Mouse (Mus musculus) thymus, adult 2 months (tissue): ENCODE measurements around the gene Ankrd50.

Experiments used
- CTCF ChIP-seq: fragments of 200-500 bp; IDR thresholded peaks from 2 replicates; pipeline ENCODE4 v1.5.1; 2012; ENCODE audit warnings: mild to moderate bottlenecking, control low read depth, low read length, moderate library complexity, borderline replicate concordance; ENCODE audit not compliant: control insufficient read depth, poor library complexity, insufficient read depth; ENCODE audit errors: extremely low read depth
- POLR2A ChIP-seq: fragments of 200-500 bp; IDR thresholded peaks from 2 replicates; pipeline ENCODE4 v1.6.1; 2012; ENCODE audit warnings: mild to moderate bottlenecking, low read length, control low read depth, moderate library complexity; ENCODE audit not compliant: control insufficient read depth, poor library complexity, insufficient read depth; ENCODE audit errors: extremely low read depth

DNA sequence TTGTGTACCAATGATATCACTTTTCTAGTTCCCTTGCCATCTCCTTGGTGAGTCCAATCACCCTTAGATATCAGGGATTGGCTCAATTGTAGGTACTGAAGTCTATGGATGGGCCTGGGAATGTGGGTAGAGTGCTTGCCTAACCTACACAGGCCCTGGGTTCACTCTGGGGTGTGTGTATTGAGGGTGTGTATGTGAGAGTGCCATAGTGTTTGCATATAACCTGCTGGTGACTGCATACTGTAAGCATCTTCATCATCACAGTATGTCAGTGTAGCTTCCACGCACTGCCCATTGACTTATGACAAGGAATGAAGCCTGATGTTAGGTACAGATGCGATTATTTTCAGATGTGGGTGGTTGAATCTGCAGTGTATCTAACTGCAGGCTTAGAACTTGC, 17.1 kb upstream of the Ankrd50 start:
- TF ChIP-seq POLR2A (no peak), CTCF (no peak)
